Mouse (Mus musculus) layer of hippocampus, postnatal 36 days (tissue): ENCODE results near the gene Runx1. TPM values are rescaled to one million over a fixed set of nuclear protein-coding genes. Genes with fewer than 3 reads are reported as not detected.

Experiments used
- DNase-seq, 2 experiments: peaks; one replicate each; pipeline ENCODE4 v3.0.0; 2022
- total RNA-seq, 2 experiments: library from RNA; stranded (reverse); gene quantifications; 2 replicates each; pipeline ENCODE4 v1.2.3; 2021

Gene Runx1
- total RNA-seq, 2 experiments from 2014 or later = 1.00 to 2.1 TPM

DNA sequence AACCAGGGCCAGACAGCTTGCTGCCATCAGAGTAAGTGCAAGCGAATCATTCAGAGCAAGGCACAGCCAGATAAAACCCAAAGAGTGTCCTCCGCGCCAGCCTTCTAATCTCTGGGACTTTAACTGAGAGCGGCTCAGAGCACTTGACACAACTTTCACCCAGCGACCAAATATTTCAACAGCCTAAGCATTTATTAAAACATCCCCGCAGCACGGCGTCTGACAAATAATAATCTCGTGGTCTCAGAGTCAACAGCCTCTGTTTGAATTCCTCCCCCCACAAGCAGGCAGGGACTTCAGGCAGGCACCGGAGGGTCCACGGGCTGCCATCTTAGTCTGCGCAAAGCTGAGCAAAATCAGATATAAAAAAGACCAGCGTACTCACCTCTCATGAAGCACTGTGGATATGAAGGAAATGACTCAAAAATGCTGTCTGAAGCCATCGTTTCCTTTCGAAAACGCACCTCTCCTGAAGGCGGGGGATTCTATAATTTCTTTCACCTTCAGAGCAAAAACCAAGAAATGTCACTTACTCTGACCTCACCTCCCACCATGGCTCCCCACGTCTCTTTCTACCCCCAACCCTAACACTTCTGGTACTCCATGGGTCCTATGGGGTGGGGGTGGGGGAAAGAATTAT lies 625 bp downstream of the Runx1 start:
- DNase-seq = no peak

- DNase-seq = no peak
Measured at GRCm38 (mm10) chr16:92824723-92825203, 1.2 kb downstream of the Runx1 start.

DNA sequence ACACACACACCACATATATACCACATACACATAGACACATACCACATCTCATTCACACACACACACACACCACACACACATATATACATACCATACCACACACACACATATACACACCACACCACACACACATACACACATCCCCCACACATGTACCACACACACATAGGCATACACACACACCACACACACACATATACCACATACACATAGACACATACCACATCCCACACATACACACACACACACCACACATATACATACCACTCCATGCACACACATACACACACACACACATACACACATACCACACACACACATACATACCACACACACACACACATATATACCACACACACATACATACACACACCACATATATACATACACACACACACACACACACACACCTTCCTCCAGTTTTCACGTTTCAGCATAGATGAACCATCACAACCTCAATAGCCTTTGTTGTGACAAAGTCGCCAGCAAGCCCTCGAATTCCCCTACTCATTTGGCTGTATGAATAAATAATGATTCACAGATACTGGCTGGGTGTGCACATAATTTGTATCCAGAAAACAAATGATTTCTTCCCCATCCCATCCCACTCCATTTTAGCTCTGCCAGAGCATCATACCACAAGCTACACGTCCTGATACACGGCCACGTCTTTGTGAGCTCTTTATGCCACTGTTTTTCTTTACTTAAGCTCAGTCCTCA lies 1.8 kb downstream of the Runx1 start:
- DNase-seq = no peak

GRCm38 (mm10) chr16:92823381-92823862 lies 2.5 kb downstream of the Runx1 start:
- DNase-seq = no peak

- no peak for DNase-seq
Measured at GRCm38 (mm10) chr16:92822676-92823075, 3.3 kb downstream of the Runx1 start.

DNA sequence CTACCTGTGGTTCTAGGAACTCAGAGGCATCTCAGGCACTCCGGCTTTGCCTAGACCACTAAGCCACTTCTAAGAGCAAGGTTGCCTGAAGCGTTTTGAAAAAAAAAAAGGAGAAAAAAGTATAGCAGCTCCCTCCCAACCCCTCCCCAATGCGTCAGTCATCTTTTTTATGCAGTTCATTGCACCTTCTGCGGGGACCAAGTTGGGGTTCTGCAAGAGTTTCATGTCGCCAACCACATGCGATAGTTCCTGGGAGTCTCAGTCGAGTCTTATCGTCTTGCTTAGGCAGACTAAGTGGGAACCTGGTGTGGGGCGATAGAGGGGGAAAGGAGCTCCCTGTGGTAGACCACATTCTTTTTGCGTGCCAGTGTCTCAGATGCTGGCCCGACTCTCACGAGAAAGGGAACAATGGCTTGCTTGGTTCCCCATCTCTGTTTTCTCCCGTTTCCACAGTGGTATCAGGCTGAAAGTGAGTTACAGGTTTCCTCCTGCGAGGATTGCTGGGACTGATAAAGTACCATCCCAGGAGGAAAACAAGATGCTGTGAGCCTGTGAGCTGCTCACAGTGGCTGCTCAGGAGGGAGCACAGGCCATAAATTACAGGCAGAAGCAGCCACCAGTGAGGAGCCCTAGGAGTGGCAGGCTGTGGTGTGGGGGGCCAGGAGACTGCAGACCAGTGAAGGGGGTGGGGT lies 3.9 kb downstream of the Runx1 start:
- no peak for DNase-seq

- DNase-seq = no peak
Measured at GRCm38 (mm10) chr16:92821596-92821937, 4.4 kb downstream of the Runx1 start.

- no peak for DNase-seq
Measured at GRCm38 (mm10) chr16:92820451-92820850, 5.5 kb downstream of the Runx1 start.

DNA sequence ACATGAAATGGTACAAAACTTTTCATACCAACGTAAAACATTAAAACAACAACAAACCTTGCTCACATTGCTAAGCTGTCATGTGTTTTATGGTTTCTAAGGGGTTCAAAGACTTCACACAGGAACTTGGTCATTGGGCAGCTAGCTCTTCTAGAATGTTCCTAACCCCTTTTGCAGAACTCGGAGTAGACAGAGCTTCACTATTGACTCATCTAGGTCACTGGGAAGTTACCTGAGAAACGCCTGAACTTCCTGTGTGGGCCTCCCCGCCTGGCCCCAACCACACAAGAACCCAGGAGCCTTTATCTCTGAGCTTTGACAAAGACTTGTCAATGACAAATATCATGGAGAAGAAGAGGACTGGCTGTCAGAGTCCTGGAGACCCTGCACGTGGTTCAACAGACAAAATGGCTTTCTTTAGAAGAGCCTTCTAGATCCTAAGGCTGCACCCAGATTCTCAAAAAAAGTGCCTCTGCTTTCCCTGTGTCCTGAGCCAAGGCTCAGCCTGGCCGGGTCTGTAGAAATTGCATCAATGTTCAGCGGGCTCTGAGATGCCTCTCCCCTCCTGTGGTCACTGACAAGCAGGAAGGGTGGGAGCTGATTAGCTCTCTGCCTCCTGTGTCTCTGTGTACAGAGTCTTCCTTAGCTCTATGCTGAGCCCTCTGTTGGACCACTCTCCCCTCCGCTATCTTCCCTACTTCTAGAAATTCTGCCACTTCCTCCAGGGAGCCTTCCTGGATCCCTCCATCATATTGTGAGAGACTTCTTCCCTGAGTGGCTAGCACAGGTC lies 7.3 kb downstream of the Runx1 start:
- DNase-seq = no peak

- DNase-seq = no peak
Measured at GRCm38 (mm10) chr16:92816092-92816491, 9.9 kb downstream of the Runx1 start.

DNA sequence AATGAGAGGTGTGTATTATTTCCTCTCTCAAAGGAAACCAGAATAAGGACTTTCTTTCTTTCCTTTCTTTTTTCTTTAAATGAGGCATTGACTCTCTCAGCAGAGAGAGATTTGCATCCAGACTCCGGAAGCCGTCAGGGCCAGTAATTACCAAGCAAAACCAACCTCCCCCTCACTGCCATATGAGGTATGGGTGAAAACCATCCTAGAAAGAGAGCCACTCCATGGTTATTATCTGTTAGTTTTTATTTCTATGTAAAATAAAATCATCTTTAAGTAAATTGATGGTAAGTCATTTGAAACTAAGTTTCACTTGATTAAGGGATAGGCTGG lies 10.8 kb downstream of the Runx1 start:
- no peak for DNase-seq

GRCm38 (mm10) chr16:92814366-92815194 lies 11.4 kb downstream of the Runx1 start:
- DNase-seq = no peak

GRCm38 (mm10) chr16:92812405-92812804 lies 13.5 kb downstream of the Runx1 start:
- DNase-seq = no peak

- no peak for DNase-seq
Measured at GRCm38 (mm10) chr16:92810568-92811240, 15.2 kb downstream of the Runx1 start.

DNA sequence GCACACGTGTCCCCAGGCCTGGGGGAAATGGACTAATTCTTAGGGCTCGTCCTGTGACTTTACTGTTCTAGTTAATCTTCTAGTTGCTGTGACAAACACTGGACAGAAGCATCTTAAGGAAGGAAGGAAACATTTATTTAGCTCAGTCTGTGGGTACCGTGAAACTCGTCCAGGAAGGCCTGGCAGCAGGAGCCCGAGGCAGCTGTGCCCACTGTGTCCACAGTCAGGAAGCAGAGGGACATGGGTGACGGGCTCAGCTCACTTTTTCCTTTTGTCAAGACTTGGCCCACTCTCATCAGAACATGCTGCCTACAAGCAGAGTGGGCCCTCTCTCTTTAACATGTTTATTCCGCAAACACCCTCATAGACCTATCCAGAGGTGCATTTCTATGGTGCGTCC lies 18.2 kb downstream of the Runx1 start:
- no peak for DNase-seq

DNA sequence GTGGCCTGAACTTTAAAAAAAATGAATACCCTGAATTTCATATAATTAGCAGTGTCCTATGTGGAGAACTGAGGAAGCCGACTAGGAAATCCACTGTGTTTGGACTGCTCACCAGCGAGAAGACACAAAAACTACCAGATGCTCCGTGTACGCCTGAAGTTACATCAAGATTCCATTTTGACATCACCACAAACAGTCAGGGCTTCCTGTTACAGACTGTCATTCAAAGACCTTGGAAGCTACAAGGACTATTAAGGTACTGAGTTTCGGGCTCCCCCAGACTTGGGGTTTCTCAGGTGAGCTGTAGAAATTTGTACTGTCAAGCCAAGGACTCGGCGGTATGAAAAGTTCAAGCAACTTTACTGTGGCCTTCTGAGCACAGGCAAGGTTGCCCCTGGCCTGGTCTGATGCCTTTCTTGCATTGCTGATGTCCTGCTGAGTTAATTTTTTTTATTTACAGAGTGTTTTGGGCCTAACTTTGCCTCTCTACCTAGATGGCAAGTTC lies 22.8 kb downstream of the Runx1 start:
- DNase-seq = no peak

DNA sequence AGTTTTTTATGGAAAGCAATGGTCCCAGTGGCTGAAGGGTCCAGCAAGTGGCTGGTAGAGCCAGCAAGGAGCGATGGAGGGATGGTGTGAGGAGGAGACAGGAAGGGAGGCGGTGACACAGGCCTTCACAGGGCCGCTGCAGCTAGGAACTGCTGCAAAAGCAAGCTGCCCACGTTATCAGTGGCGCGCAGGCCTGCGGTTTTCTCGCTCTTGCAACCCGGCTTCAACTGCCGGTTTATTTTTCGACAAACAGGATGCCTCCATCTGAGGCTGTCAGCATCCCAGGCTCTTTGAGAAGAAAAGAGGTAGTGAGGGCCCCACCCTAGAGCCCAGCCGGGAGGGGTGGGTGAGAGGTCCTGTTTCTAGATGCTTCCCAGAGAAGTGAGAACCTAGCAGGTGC lies 24.4 kb downstream of the Runx1 start:
- DNase-seq = no peak

GRCm38 (mm10) chr16:92800845-92801244 lies 25.1 kb downstream of the Runx1 start:
- no peak for DNase-seq

GRCm38 (mm10) chr16:92799940-92800339 lies 26.0 kb downstream of the Runx1 start:
- DNase-seq = no peak

DNA sequence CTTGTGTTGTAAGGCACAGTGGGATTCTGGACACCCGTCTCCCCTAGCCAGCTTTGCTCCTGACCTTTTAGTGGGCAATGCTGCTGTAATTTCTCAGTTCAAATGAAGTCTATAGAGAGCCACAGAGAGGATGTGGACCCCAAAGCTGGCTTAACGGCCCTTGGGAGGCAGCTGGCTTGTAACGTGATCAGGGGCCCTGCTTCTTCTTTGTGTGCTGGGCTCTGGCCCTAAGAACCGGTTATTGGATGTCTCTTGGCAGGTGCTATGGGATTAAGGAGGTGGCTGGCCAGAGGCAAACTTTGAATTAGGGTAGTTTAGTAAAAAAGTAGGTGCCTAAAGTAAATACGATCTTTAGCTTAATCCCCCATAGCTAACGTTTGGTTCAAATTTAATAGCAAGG lies 31.8 kb downstream of the Runx1 start:
- no peak for DNase-seq

DNA sequence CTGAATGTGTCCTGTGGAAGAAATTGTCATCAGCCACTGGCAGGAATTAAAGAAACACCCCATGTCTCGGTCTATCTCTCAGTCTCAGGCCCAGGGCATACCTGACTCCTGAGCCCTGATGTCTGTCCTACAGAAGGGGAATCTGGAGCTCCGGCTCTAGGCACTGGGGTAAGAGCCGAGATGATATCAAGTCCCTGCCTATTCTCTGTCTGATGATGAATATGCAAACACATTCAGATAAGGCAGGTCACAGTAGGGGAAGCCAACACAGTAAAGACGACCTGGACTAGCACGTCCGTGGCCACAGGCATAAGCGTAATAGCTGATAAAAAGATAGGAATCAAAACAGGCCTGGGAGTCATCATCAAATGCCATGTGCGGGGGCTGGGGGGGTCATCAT lies 32.2 kb downstream of the Runx1 start:
- DNase-seq = no peak
